ENCODE assay signal across 28 mouse cellular contexts in the genomic region with DNA sequence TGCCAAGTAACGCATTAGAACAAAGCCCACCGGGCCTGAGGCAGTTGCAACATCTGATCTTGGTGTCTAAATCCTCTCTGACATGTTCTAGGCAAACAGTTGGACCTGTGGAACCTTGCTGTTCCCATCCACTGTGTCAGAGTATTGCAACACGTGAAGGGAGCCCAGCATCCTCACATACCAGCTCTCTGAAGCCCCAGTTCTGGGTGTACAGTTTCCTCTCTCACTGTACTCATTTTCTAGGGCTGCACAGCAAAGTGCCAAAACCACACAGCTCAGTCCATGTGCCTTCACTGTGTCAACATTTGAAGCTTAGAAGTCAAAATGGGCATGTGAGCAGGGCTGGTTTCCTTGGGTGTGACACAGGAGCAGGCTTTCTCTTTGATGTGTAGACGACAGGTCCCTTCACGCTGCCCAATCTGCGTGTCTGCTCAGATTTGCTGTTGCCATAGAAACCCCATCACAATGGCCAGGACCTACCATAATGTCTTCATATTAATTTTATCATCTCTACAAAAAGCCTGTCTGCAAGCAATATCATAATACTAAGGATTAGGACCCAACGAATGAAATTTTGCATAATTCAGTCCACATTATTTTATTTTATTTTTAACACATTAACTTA. TPM values are rescaled to one million over a fixed set of nuclear protein-coding genes. Genes with fewer than 3 reads are reported as not detected.
DNase-seq lines count a peak whose midpoint lies in the region; ATAC-seq and TF ChIP-seq lines count a peak whose summit lies in the region.
"Had no signal": no experiment of that assay in that cellular context is flagged by ENCODE, and none has a peak within 500 bp of the region (broad histone marks: within the 10 kb centered on the region; RNA-seq: fewer than 3 reads in every experiment).

No protein-coding gene starts in this region.

- TF ChIP-seq CTCF in brain, embryonic 14.5 days (IDR thresholded peaks at IDR 0.05; ENCODE audit: borderline replicate concordance, extremely low read depth, insufficient read depth, insufficient read length): no peak
- TF ChIP-seq CTCF in midbrain, postnatal 0 days (IDR thresholded peaks at IDR 0.05): no peak

- peak; percentile 61 for DNase-seq in brain, embryonic 14.5 days (ENCODE audit: low read depth)
- DNase-seq in midbrain, postnatal 0 days (ENCODE audit: low spot score): no peak
- DNase-seq in urinary bladder, postnatal 36 days (ENCODE audit: low spot score in 2 of 2): no peak
- DNase-seq in frontal cortex, postnatal 25 days (ENCODE audit: low spot score in 2 of 2): no peak
- DNase-seq: adrenal gland, postnatal 14 days; cerebellum, adult 11 months; cerebellum, postnatal 10 days; gastrocnemius, postnatal 25 days; heart, postnatal 14 days; kidney, postnatal 36 days; layer of hippocampus, adult 9-11 months; lung, postnatal 4 days; thymus, postnatal 36 days had no signal

- no peaks in the 10 kb centered on the region for H3K27me3 ChIP-seq in forebrain, embryonic 16.5 days (replicated peaks; ENCODE audit: control insufficient read depth, insufficient read depth, low read length)
- no peaks in the 10 kb centered on the region for H3K27me3 ChIP-seq in forebrain, embryonic 13.5 days
- H3K27me3 ChIP-seq in intestine, embryonic 16.5 days (replicated peaks; ENCODE audit: control insufficient read depth, insufficient read depth, low read length): no peaks in the 10 kb centered on the region
- H3K27me3 ChIP-seq in intestine, embryonic 15.5 days (replicated peaks): no peaks in the 10 kb centered on the region
- H3K27me3 ChIP-seq in midbrain, postnatal 0 days (ENCODE audit: insufficient read depth, low read length): no peaks in the 10 kb centered on the region
- H3K27me3 ChIP-seq: embryonic facial prominence, embryonic 13.5 days; heart, embryonic 12.5 days; liver, embryonic 12.5 days; lung, embryonic 15.5 days had no signal

- H3K9me3 ChIP-seq in forebrain, embryonic 16.5 days (ENCODE audit: control insufficient read depth, low read length): no peaks in the 10 kb centered on the region
- H3K9me3 ChIP-seq in forebrain, embryonic 13.5 days (replicated peaks): no peaks in the 10 kb centered on the region
- H3K9me3 ChIP-seq in intestine, embryonic 16.5 days (ENCODE audit: control insufficient read depth, low read length): no peaks in the 10 kb centered on the region
- no peaks in the 10 kb centered on the region for H3K9me3 ChIP-seq in intestine, embryonic 15.5 days
- no peaks in the 10 kb centered on the region for H3K9me3 ChIP-seq in midbrain, postnatal 0 days (ENCODE audit: low read length)
- H3K9me3 ChIP-seq: embryonic facial prominence, embryonic 13.5 days; G1E; heart, embryonic 12.5 days; limb, embryonic 10.5 days; liver, embryonic 12.5 days; lung, embryonic 15.5 days; midbrain, embryonic 12.5 days had no signal

- no peaks in the 10 kb centered on the region for H3K36me3 ChIP-seq in forebrain, embryonic 16.5 days (ENCODE audit: control insufficient read depth, insufficient read depth)
- no peaks in the 10 kb centered on the region for H3K36me3 ChIP-seq in forebrain, embryonic 13.5 days (ENCODE audit: poor library complexity, severe bottlenecking)
- H3K36me3 ChIP-seq in intestine, embryonic 16.5 days (ENCODE audit: control insufficient read depth, insufficient read depth, low read length): no peaks in the 10 kb centered on the region
- H3K36me3 ChIP-seq in intestine, embryonic 15.5 days: no peaks in the 10 kb centered on the region
- no peaks in the 10 kb centered on the region for H3K36me3 ChIP-seq in midbrain, postnatal 0 days (ENCODE audit: insufficient read depth, low read length)
- H3K36me3 ChIP-seq: embryonic facial prominence, embryonic 13.5 days; G1E; heart, embryonic 12.5 days; limb, embryonic 10.5 days; liver, embryonic 12.5 days; lung, embryonic 15.5 days; midbrain, embryonic 12.5 days had no signal

- H3K4me2 ChIP-seq in forebrain, embryonic 16.5 days (ENCODE audit: low read length): no peak overlapping the region
- no peak overlapping the region for H3K4me2 ChIP-seq in forebrain, embryonic 13.5 days
- no peak overlapping the region for H3K4me2 ChIP-seq in intestine, embryonic 16.5 days (ENCODE audit: low read depth, low read length)
- H3K4me2 ChIP-seq in intestine, embryonic 15.5 days (replicated peaks): no peak overlapping the region
- H3K4me2 ChIP-seq in midbrain, postnatal 0 days (ENCODE audit: low read depth, low read length, poor library complexity, severe bottlenecking): no peak overlapping the region
- H3K4me2 ChIP-seq: embryonic facial prominence, embryonic 13.5 days; heart, embryonic 12.5 days; liver, embryonic 12.5 days; lung, embryonic 15.5 days; midbrain, embryonic 12.5 days had no signal

- H3K4me3 ChIP-seq in forebrain, embryonic 16.5 days (replicated peaks; ENCODE audit: low read length): no peak overlapping the region
- H3K4me3 ChIP-seq in forebrain, embryonic 13.5 days: no peak overlapping the region
- no peak overlapping the region for H3K4me3 ChIP-seq in intestine, embryonic 16.5 days (ENCODE audit: low read length)
- no peak overlapping the region for H3K4me3 ChIP-seq in intestine, embryonic 15.5 days (replicated peaks)
- no peak overlapping the region for H3K4me3 ChIP-seq in midbrain, postnatal 0 days (ENCODE audit: low read depth, low read length)
- H3K4me3 ChIP-seq: embryonic facial prominence, embryonic 13.5 days; heart, embryonic 12.5 days; limb, embryonic 10.5 days; liver, embryonic 12.5 days; lung, embryonic 15.5 days; midbrain, embryonic 12.5 days had no signal

- peaks cover 19% of the 10 kb centered on the region for H3K4me1 ChIP-seq in forebrain, embryonic 16.5 days (replicated peaks; ENCODE audit: control insufficient read depth, insufficient read depth, low read length)
- peaks cover 30% of the 10 kb centered on the region for H3K4me1 ChIP-seq in forebrain, embryonic 13.5 days
- H3K4me1 ChIP-seq in intestine, embryonic 16.5 days (ENCODE audit: control insufficient read depth, insufficient read depth, low read length): peaks cover 13% of the 10 kb centered on the region
- H3K4me1 ChIP-seq in intestine, embryonic 15.5 days (replicated peaks): no peaks in the 10 kb centered on the region; the same call in 1 of the 2 replicates
- peaks cover 14% of the 10 kb centered on the region; the same call in 1 of the 2 replicates for H3K4me1 ChIP-seq in midbrain, postnatal 0 days (ENCODE audit: insufficient read depth, low read length)
- H3K4me1 ChIP-seq: heart, embryonic 12.5 days; liver, embryonic 12.5 days had no signal

- no peak for TF ChIP-seq POLR2A in brain, embryonic 14.5 days (IDR thresholded peaks at IDR 0.05; ENCODE audit: borderline replicate concordance, extremely low read depth, insufficient read depth, insufficient read length, poor library complexity, severe bottlenecking)

- 53% methylated on average over 7 of the region's 7 CpGs for WGBS in forebrain, embryonic 16.5 days
- WGBS in forebrain, embryonic 13.5 days: 64% methylated on average over 7 of the region's 7 CpGs
- 69% methylated on average over 7 of the region's 7 CpGs for WGBS in intestine, embryonic 16.5 days
- WGBS in intestine, embryonic 15.5 days: 80% methylated on average over 7 of the region's 7 CpGs
- WGBS in midbrain, postnatal 0 days: 35% methylated on average over 7 of the region's 7 CpGs

- no peak for ATAC-seq in forebrain, embryonic 16.5 days
- ATAC-seq in forebrain, embryonic 13.5 days: no peak
- no peak for ATAC-seq in intestine, embryonic 16.5 days
- no peak for ATAC-seq in intestine, embryonic 15.5 days
- no peak for ATAC-seq in midbrain, postnatal 0 days (ENCODE audit: low FRiP score)
- ATAC-seq: activated CD4-positive, CD25-positive, alpha-beta regulatory T cell, adult 4 months; liver, embryonic 12.5 days had no signal

- H3K27ac ChIP-seq in forebrain, embryonic 16.5 days (ENCODE audit: low read length): peak overlapping the region; percentile 38; the same call in 1 of the 2 replicates
- H3K27ac ChIP-seq in forebrain, embryonic 13.5 days: no peak overlapping the region
- no peak overlapping the region for H3K27ac ChIP-seq in intestine, embryonic 16.5 days (ENCODE audit: low read length)
- no peak overlapping the region for H3K27ac ChIP-seq in intestine, embryonic 15.5 days
- H3K27ac ChIP-seq in midbrain, postnatal 0 days (ENCODE audit: low read depth, low read length): peak overlapping the region; percentile 26; the same call in 1 of the 2 replicates
- H3K27ac ChIP-seq: embryonic facial prominence, embryonic 13.5 days; limb, embryonic 10.5 days; liver, embryonic 12.5 days; lung, embryonic 15.5 days; midbrain, embryonic 12.5 days had no signal

- H3K9ac ChIP-seq in forebrain, embryonic 16.5 days (replicated peaks; ENCODE audit: low read depth, low read length): no peak overlapping the region
- H3K9ac ChIP-seq in forebrain, embryonic 13.5 days: no peak overlapping the region
- H3K9ac ChIP-seq in intestine, embryonic 16.5 days (ENCODE audit: low read depth, low read length): peak overlapping the region; percentile 17; the same call in 1 of the 2 replicates
- H3K9ac ChIP-seq in intestine, embryonic 15.5 days: no peak overlapping the region
- H3K9ac ChIP-seq in midbrain, postnatal 0 days (replicated peaks; ENCODE audit: low read length, poor library complexity, severe bottlenecking): no peak overlapping the region
- H3K9ac ChIP-seq: embryonic facial prominence, embryonic 13.5 days; heart, embryonic 12.5 days; liver, embryonic 12.5 days; lung, embryonic 15.5 days; midbrain, embryonic 12.5 days had no signal

RNA-seq across cellular contexts. Expression of a gene that starts 3.8 kb away (rescaled TPM):
- polyA plus RNA-seq in forebrain, embryonic 16.5 days (2015; fragmentation: Nextera tagmentation; extraction: Ambion mirVana): 0.96 and 1.7 TPM in 2 replicates
- 0.81 and 0.93 TPM in 2 replicates for polyA plus RNA-seq in forebrain, embryonic 13.5 days (2015; fragmentation: Nextera tagmentation; extraction: Ambion mirVana)
- 0.07 TPM in 1 of 2 replicates, not detected in the other for polyA plus RNA-seq in intestine, embryonic 16.5 days (2015; fragmentation: Nextera tagmentation; extraction: Ambion mirVana)
- polyA plus RNA-seq in intestine, embryonic 15.5 days (2015; fragmentation: Nextera tagmentation; extraction: Ambion mirVana): 0.14 TPM in 1 of 2 replicates, not detected in the other
- polyA plus RNA-seq in brain, embryonic 14.5 days (2012; rRNA removed): 6.3 and 8.5 TPM in 2 replicates
- 11.5 and 13.0 TPM in 2 replicates for total RNA-seq in midbrain, postnatal 0 days (2014; rRNA removed)
- 1.8 and 1.9 TPM in 2 replicates for polyA plus RNA-seq in midbrain, postnatal 0 days (2015; fragmentation: Nextera tagmentation; extraction: Ambion mirVana)
- total RNA-seq: adrenal gland, postnatal 14 days; G1E; gastrocnemius, postnatal 25 days had no signal
- polyA plus RNA-seq: activated CD4-positive, CD25-positive, alpha-beta regulatory T cell, adult 4 months; embryonic facial prominence, embryonic 13.5 days; G1E; heart, embryonic 12.5 days; intestine, embryonic 14.5 days; kidney, embryonic 14.5 days; limb, embryonic 10.5 days; liver, embryonic 12.5 days; lung, embryonic 15.5 days; small intestine, adult 2 months had no signal

RNA-seq across cellular contexts. Expression of a gene that starts 36.8 kb away (rescaled TPM):
- polyA plus RNA-seq in forebrain, embryonic 16.5 days (2015; fragmentation: Nextera tagmentation; extraction: Ambion mirVana): 18.1 and 19.5 TPM in 2 replicates
- 14.2 and 18.1 TPM in 2 replicates for polyA plus RNA-seq in forebrain, embryonic 13.5 days (2015; fragmentation: Nextera tagmentation; extraction: Ambion mirVana)
- polyA plus RNA-seq in intestine, embryonic 16.5 days (2015; fragmentation: Nextera tagmentation; extraction: Ambion mirVana): 21.1 and 23.8 TPM in 2 replicates
- polyA plus RNA-seq in intestine, embryonic 15.5 days (2015; fragmentation: Nextera tagmentation; extraction: Ambion mirVana): 21.7 and 27.1 TPM in 2 replicates
- 14.6 and 14.9 TPM in 2 replicates for polyA plus RNA-seq in brain, embryonic 14.5 days (2012; rRNA removed)
- total RNA-seq in midbrain, postnatal 0 days (2014; rRNA removed): 32.0 and 33.3 TPM in 2 replicates
- polyA plus RNA-seq in midbrain, postnatal 0 days (2015; fragmentation: Nextera tagmentation; extraction: Ambion mirVana): 24.8 and 27.6 TPM in 2 replicates

Comparison
In these comparisons a context has a peak if more than half of its experiments do, and no peak if none do; other contexts are left out.
1. H3K27ac ChIP-seq: peak in forebrain, embryonic 16.5 days (single experiment) and midbrain, postnatal 0 days (single experiment); none in forebrain, embryonic 13.5 days (single experiment), intestine, embryonic 16.5 days (single experiment) and intestine, embryonic 15.5 days (single experiment).